Mouse (Mus musculus) embryonic facial prominence, embryonic 14.5 days (tissue): ENCODE measurements at regions not wholly inside any gene's neighbourhood (a gene's known extent, or its start where the extent isn't known, plus 50 kb on each side); places are given as distances from the start of the nearest gene placed in this dataset.

ENCODE experiments used
- ATAC-seq: fragments of 200-750 bp; cut with Nextera tagmentation; 2 replicates; pipeline ENCODE4 v1.8.0; 2017; ENCODE audit warnings: low read depth, moderate number of reproducible peaks, moderate TSS enrichment
- DNase-seq: peaks from one replicate; pipeline ENCODE4 v3.0.0-alpha.2; 2015; ENCODE audit warnings: low spot score
- H3K27ac ChIP-seq: fragments of 300-500 bp; sonication (generic); replicated peaks from 2 replicates; pipeline ENCODE4 v1.5.1; 2014; ENCODE audit warnings: low read depth, mild to moderate bottlenecking, low read length, moderate library complexity
- H3K27me3 ChIP-seq: fragments of 300-500 bp; sonication (generic); replicated peaks from 2 replicates; pipeline ENCODE4 v1.6.1; 2014; ENCODE audit warnings: low read length; ENCODE audit not compliant: control insufficient read depth, insufficient read depth
- H3K36me3 ChIP-seq: fragments of 300-500 bp; sonication (generic); 2 replicates; pipeline ENCODE4 v1.6.1; 2014; ENCODE audit warnings: low read length, mixed read lengths; ENCODE audit not compliant: control insufficient read depth, insufficient read depth
- H3K4me1 ChIP-seq: fragments of 300-500 bp; sonication (generic); 2 replicates; pipeline ENCODE4 v1.6.1; 2014; ENCODE audit warnings: antibody characterized with exemption, low read length; ENCODE audit not compliant: control insufficient read depth, insufficient read depth
- H3K4me2 ChIP-seq: fragments of 300-500 bp; sonication (generic); 2 replicates; pipeline ENCODE4 v1.6.1; 2014; ENCODE audit warnings: low read depth, mild to moderate bottlenecking, low read length, moderate library complexity, mixed read lengths
- H3K4me3 ChIP-seq: fragments of 300-500 bp; sonication (generic); 2 replicates; pipeline ENCODE4 v1.5.1; 2014; ENCODE audit warnings: low read depth, mild to moderate bottlenecking, low read length
- H3K9ac ChIP-seq: fragments of 300-500 bp; sonication (generic); 2 replicates; pipeline ENCODE4 v1.6.1; 2014; ENCODE audit warnings: low read depth, mild to moderate bottlenecking, low read length, moderate library complexity, mixed read lengths
- H3K9me3 ChIP-seq: fragments of 300-500 bp; sonication (generic); 2 replicates; pipeline ENCODE4 v1.6.1; 2016; ENCODE audit warnings: low read length; ENCODE audit not compliant: control insufficient read depth
- WGBS: fragments of 180-500 bp; shearing (Covaris S2); extraction: QIAGEN DNeasy Blood & Tissue Kit; methylation state at CpG from one replicate; pipeline ENCODE4 v1.1.7; 2014; 5-methylcytosine and 5-hydroxymethylcytosine counted together

DNA sequence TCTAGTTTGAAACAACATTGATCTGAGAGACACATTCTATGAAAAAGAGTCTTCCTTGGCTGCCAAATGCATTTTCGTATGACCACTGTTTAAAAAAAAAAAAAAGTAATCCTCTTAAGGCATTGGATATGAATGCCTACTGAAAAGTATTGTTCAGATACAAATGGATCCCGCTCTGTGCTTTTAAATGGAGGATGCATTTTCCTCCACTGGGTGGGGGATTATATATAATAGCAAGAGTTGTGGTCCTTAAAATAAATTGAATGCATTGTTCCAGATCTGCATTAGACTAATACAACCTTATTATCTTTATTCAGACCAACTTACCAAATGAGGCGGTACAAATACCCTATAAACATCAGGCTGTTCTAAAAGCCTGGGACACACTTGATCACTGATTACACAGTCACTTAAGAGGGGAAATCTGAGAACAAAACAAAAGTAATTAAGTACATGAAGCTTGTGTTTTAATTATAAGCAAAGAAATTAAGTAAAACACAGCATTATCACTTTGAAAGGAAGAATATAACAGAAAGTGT lies 734.4 kb downstream of the Pdha2 start:
- WGBS: 82% methylated on average over 3 of the region's 3 CpGs
- H3K27ac ChIP-seq: no peak overlapping the region

GRCm38 (mm10) chr3:140476534-140476933 lies 735.6 kb downstream of the Pdha2 start:
- no peaks in the 10 kb centered on the region for H3K9me3 ChIP-seq
- no peak overlapping the region for H3K9ac ChIP-seq
- no peak for ATAC-seq
- 68% methylated on average over 2 of the region's 2 CpGs for WGBS
- no peaks in the 10 kb centered on the region for H3K36me3 ChIP-seq
- no peaks in the 10 kb centered on the region for H3K4me1 ChIP-seq
- peak; percentile 2 for DNase-seq
- H3K4me3 ChIP-seq: no peak overlapping the region
- no peaks in the 10 kb centered on the region for H3K27me3 ChIP-seq
- H3K27ac ChIP-seq: no peak overlapping the region
- H3K4me2 ChIP-seq: no peak overlapping the region

More for the DNA sequence above, 734.4 kb downstream of the Pdha2 start:
- H3K9ac ChIP-seq: no peak overlapping the region
- no peak overlapping the region for H3K4me3 ChIP-seq
- no peak for DNase-seq
- H3K9me3 ChIP-seq: no peaks in the 10 kb centered on the region
- ATAC-seq: no peak
- no peaks in the 10 kb centered on the region for H3K27me3 ChIP-seq
- no peaks in the 10 kb centered on the region for H3K36me3 ChIP-seq
- H3K4me2 ChIP-seq: no peak overlapping the region
- no peaks in the 10 kb centered on the region for H3K4me1 ChIP-seq

GRCm38 (mm10) chr3:140452513-140452912 lies 759.6 kb downstream of the Pdha2 start:
- no peaks in the 10 kb centered on the region for H3K4me1 ChIP-seq
- H3K27ac ChIP-seq: no peak overlapping the region
- H3K36me3 ChIP-seq: no peaks in the 10 kb centered on the region
- H3K27me3 ChIP-seq: no peaks in the 10 kb centered on the region
- 72% methylated on average over 8 of the region's 8 CpGs for WGBS
- ATAC-seq (no peak), DNase-seq (peak; percentile 4)
- H3K9ac ChIP-seq: no peak overlapping the region
- no peaks in the 10 kb centered on the region for H3K9me3 ChIP-seq
- no peak overlapping the region for H3K4me2 ChIP-seq
- H3K4me3 ChIP-seq: no peak overlapping the region

DNA sequence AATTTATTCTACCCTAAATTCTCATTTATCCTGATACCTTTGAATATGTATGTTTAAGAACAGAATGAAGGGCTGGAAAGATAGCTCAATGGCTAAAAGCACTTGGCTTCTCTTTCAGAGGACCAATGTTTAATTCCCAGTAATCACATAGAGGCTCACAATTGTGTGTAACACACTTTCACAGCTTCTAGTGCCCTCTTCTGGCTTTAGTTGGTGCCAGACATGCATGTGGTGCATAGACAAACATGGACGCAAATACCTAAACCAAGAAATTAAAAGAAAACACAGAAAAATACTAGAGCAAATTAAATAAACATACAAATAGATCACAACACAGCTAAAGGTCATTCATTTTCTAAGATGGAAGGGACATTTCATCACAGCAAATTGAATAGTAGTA lies 761.0 kb downstream of the Pdha2 start:
- no peaks in the 10 kb centered on the region for H3K36me3 ChIP-seq
- H3K27ac ChIP-seq: no peak overlapping the region
- DNase-seq: no peak
- 84% methylated on average over 1 of the region's 1 CpGs for WGBS
- no peak overlapping the region for H3K4me3 ChIP-seq
- H3K27me3 ChIP-seq: no peaks in the 10 kb centered on the region
- H3K4me1 ChIP-seq: no peaks in the 10 kb centered on the region
- ATAC-seq: no peak
- no peak overlapping the region for H3K9ac ChIP-seq
- H3K4me2 ChIP-seq: no peak overlapping the region
- H3K9me3 ChIP-seq: no peaks in the 10 kb centered on the region

DNA sequence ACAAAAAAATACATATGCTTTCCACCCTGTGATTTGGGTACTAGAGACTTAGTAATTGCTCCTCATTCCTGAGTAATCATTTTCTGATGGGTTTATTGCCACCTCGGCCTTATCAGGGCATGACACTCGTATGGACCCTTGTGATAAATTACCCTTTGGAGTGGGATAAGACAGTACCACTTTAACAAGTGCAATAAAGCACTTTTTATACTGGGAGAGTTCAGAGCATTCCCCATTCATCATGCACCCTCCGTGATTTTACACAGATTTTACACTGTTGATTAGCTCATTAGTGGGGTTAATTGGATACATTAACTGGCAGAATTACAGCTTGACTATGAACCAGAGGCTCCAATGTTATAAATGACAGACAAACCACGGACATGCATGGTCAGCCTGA lies 802.9 kb downstream of the Pdha2 start:
- DNase-seq (no peak), ATAC-seq (no peak)
- no peaks in the 10 kb centered on the region for H3K27me3 ChIP-seq
- H3K36me3 ChIP-seq: no peaks in the 10 kb centered on the region
- no peaks in the 10 kb centered on the region for H3K9me3 ChIP-seq
- no peak overlapping the region for H3K4me2 ChIP-seq
- no peak overlapping the region for H3K4me3 ChIP-seq
- 58% methylated on average over 4 of the region's 4 CpGs for WGBS
- H3K9ac ChIP-seq: no peak overlapping the region
- H3K27ac ChIP-seq: no peak overlapping the region
- H3K4me1 ChIP-seq: no peaks in the 10 kb centered on the region
